Mouse (Mus musculus) limb, embryonic 11.5 days (tissue): ENCODE results near the gene Gpr137c. TPM values are rescaled to one million over a fixed set of nuclear protein-coding genes. Genes with fewer than 3 reads are reported as not detected.

Source experiments
- ATAC-seq: fragments of 200-750 bp; cut with Nextera tagmentation; 2 replicates; pipeline ENCODE4 v1.8.0; 2017; ENCODE audit warnings: low read depth; ENCODE audit not compliant: insufficient number of reproducible peaks, low FRiP score, low TSS enrichment
- DNase-seq: peaks from one replicate; pipeline ENCODE4 v3.0.0-alpha.2; 2015; ENCODE audit warnings: low spot score
- H3K27ac ChIP-seq: fragments of 300-500 bp; sonication (generic); replicated peaks from 2 replicates; pipeline ENCODE4 v1.5.1; 2014; ENCODE audit warnings: low read depth, mild to moderate bottlenecking, low read length
- H3K27me3 ChIP-seq: fragments of 300-500 bp; sonication (generic); 2 replicates; pipeline ENCODE4 v1.6.1; 2014; ENCODE audit warnings: mild to moderate bottlenecking, low read length, mixed read lengths; ENCODE audit not compliant: control insufficient read depth, insufficient read depth
- H3K36me3 ChIP-seq: fragments of 300-500 bp; sonication (generic); 2 replicates; pipeline ENCODE4 v1.6.1; 2014; ENCODE audit warnings: mild to moderate bottlenecking, low read length, moderate library complexity, mixed read lengths; ENCODE audit not compliant: control insufficient read depth, insufficient read depth
- H3K4me1 ChIP-seq: fragments of 300-500 bp; sonication (generic); 2 replicates; pipeline ENCODE4 v1.6.1; 2014; ENCODE audit warnings: low read length, mixed read lengths; ENCODE audit not compliant: control insufficient read depth, insufficient read depth
- H3K4me2 ChIP-seq: fragments of 300-500 bp; sonication (generic); 2 replicates; pipeline ENCODE4 v1.6.1; 2014; ENCODE audit warnings: low read depth, mild to moderate bottlenecking, moderate library complexity; ENCODE audit not compliant: severe bottlenecking
- H3K4me3 ChIP-seq: fragments of 300-500 bp; sonication (generic); 2 replicates; pipeline ENCODE4 v1.5.1; 2014; ENCODE audit warnings: low read depth, low read length
- H3K9ac ChIP-seq: fragments of 300-500 bp; sonication (generic); 2 replicates; pipeline ENCODE4 v1.6.1; 2014; ENCODE audit warnings: mild to moderate bottlenecking, low read length
- H3K9me3 ChIP-seq: fragments of 300-500 bp; sonication (generic); 2 replicates; pipeline ENCODE4 v1.6.1; 2016; ENCODE audit warnings: low read length; ENCODE audit not compliant: control insufficient read depth
- WGBS: fragments of 180-500 bp; shearing (Covaris S2); extraction: QIAGEN DNeasy Blood & Tissue Kit; methylation state at CpG from one replicate; pipeline ENCODE4 v1.1.7; 2014; 5-methylcytosine and 5-hydroxymethylcytosine counted together
- polyA plus RNA-seq: library from polyadenylated mRNA; unstranded; fragments of >200 nt; fragmentation: Nextera tagmentation; extraction: Ambion mirVana; gene quantifications from 2 replicates; pipeline ENCODE4 v1.2.1, GENCODE M21; 2014

The Gpr137c gene
- polyA plus RNA-seq, 1 experiment from 2014 or later = 4.4 TPM

DNA sequence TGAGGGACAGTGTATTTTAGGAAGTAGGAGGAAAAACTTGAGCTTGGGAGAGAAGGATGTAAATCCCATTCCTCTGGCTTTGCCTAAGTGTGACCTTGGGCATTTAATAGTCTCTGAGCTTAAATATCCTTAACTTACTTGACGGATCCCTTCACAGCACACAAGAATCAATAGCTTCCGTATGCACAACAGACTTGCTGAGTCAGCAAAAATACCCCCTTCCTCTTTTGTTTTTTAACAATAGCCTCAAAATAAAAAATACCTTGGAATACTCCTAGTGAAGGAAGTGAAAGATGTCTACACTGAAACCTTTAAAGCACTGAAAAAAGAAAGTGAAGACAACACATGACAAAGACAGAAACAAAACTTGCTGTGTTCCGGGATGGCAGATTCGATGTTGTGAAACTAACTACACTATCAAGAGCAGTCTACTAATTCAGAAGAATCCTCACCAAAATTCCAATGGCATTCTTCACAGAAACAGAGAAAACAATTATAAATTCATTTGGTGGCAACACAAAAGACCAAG lies 32.1 kb downstream of the Gpr137c start:
- H3K4me3 ChIP-seq = no peak overlapping the region
- DNase-seq = no peak
- H3K27me3 ChIP-seq = no peaks in the 10 kb centered on the region
- H3K9ac ChIP-seq = no peak overlapping the region
- no peak overlapping the region for H3K4me2 ChIP-seq
- no peak overlapping the region for H3K27ac ChIP-seq
- H3K36me3 ChIP-seq = no peaks in the 10 kb centered on the region
- 92% methylated on average over 4 of the region's 4 CpGs for WGBS
- no peak for ATAC-seq
- H3K9me3 ChIP-seq = no peaks in the 10 kb centered on the region
- H3K4me1 ChIP-seq = no peaks in the 10 kb centered on the region

GRCm38 (mm10) chr14:45263831-45264592 lies 44.5 kb downstream of the Gpr137c start:
- DNase-seq (no peak), ATAC-seq (no peak)
- Histone ChIP-seq H3K27me3 (no peaks in the 10 kb centered on the region), H3K9ac (no peak overlapping the region), H3K4me1 (no peaks in the 10 kb centered on the region), H3K9me3 (no peaks in the 10 kb centered on the region), H3K27ac (no peak overlapping the region), H3K4me3 (no peak overlapping the region), H3K4me2 (no peak overlapping the region), H3K36me3 (no peaks in the 10 kb centered on the region)
- WGBS = 77% methylated on average over 3 of the region's 3 CpGs

- Histone ChIP-seq H3K27me3 (no peaks in the 10 kb centered on the region), H3K9me3 (no peaks in the 10 kb centered on the region), H3K36me3 (no peaks in the 10 kb centered on the region), H3K4me2 (no peak overlapping the region), H3K4me3 (no peak overlapping the region), H3K4me1 (no peaks in the 10 kb centered on the region), H3K9ac (no peak overlapping the region), H3K27ac (no peak overlapping the region)
- WGBS = 85% methylated on average over 6 of the region's 6 CpGs
- ATAC-seq (no peak), DNase-seq (no peak)
These were observed 56.3 kb downstream of the Gpr137c start for GRCm38 (mm10) chr14:45275816-45276215.

- no peak overlapping the region for H3K4me3 ChIP-seq
- ATAC-seq (no peak), DNase-seq (no peak)
- H3K9ac ChIP-seq = no peak overlapping the region
- H3K9me3 ChIP-seq = no peaks in the 10 kb centered on the region
- 84% methylated on average over 3 of the region's 3 CpGs for WGBS
- H3K36me3 ChIP-seq = no peaks in the 10 kb centered on the region
- no peak overlapping the region for H3K27ac ChIP-seq
- no peaks in the 10 kb centered on the region for H3K27me3 ChIP-seq
- H3K4me1 ChIP-seq = no peaks in the 10 kb centered on the region
- H3K4me2 ChIP-seq = no peak overlapping the region
These were observed 62.5 kb downstream of the Gpr137c start for GRCm38 (mm10) chr14:45282066-45282465.

DNA sequence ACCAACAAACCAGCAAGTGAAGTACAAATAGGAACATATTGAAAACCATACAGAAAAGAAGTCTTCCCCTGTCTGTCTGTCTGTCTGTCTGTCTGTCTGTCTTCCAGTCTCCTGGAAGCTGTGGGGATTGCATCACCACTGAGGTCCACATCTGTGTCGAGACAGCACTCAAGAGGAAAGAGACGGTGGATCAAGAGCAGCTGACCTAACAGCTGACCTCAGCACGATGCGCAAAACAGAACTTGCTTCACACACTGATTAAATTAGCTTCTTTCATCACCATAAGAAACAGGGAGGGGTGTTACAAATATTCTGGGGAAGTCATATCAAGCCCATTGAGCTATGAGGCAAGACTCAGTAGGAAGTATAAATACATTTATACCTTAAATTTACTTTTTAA lies 72.1 kb downstream of the Gpr137c start:
- Histone ChIP-seq H3K27ac (no peak overlapping the region), H3K27me3 (no peaks in the 10 kb centered on the region), H3K4me2 (no peak overlapping the region), H3K36me3 (no peaks in the 10 kb centered on the region), H3K9me3 (no peaks in the 10 kb centered on the region), H3K4me1 (no peaks in the 10 kb centered on the region), H3K4me3 (no peak overlapping the region), H3K9ac (no peak overlapping the region)
- DNase-seq = no peak
- ATAC-seq = no peak
- WGBS = 78% methylated on average over 4 of the region's 4 CpGs

DNA sequence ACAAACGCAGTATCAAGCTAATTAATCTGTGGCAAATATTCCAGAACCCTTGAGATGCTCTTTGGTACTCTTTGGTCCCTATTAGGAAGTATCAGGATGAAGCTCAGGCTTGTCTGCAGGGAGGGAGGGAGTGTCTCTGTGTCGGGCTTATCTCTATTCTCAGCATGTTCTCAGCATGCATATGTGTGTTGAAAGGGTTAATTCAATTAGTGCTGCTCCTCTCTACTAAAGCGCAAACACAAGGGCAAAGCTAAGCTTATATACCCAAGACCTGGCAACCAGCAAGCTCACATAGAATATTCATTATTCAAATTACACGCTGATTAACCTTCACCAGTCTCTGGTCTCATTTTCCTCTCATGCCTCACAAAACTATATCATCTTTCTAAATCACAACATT lies 84.4 kb downstream of the Gpr137c start:
- H3K27ac ChIP-seq = no peak overlapping the region
- no peak for ATAC-seq
- no peak overlapping the region for H3K4me2 ChIP-seq
- no peaks in the 10 kb centered on the region for H3K27me3 ChIP-seq
- no peak overlapping the region for H3K4me3 ChIP-seq
- WGBS = 77% methylated on average over 4 of the region's 4 CpGs
- H3K36me3 ChIP-seq = peaks cover 2% of the 10 kb centered on the region; the same call in 1 of the 2 replicates
- no peak overlapping the region for H3K9ac ChIP-seq
- DNase-seq = no peak
- H3K9me3 ChIP-seq = no peaks in the 10 kb centered on the region
- H3K4me1 ChIP-seq = no peaks in the 10 kb centered on the region

DNA sequence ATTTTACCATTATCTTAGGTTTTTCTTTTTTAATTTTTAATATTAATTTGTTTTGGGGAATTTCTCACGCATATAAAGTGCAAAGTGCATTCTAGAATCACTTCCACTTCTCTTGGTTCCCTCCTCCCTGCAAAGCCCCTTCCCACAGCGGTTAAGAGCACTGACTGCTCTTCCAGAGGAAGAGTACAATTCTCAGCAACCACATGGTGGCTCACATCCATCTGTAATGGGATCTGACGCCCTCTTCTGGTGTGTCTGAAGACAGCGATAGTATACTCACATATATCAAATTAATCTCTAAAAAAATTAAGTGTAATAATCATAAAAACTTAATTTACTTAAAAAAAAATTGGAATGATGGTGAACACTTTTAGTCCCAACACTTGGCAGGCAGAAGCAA lies 84.9 kb downstream of the Gpr137c start:
- DNase-seq = no peak
- Histone ChIP-seq H3K4me3 (no peak overlapping the region), H3K36me3 (peaks cover 2% of the 10 kb centered on the region; the same call in 1 of the 2 replicates), H3K4me1 (no peaks in the 10 kb centered on the region), H3K27me3 (no peaks in the 10 kb centered on the region), H3K9me3 (no peaks in the 10 kb centered on the region), H3K27ac (no peak overlapping the region), H3K4me2 (no peak overlapping the region), H3K9ac (no peak overlapping the region)
- no peak for ATAC-seq
- WGBS = 78% methylated on average over 4 of the region's 4 CpGs

DNA sequence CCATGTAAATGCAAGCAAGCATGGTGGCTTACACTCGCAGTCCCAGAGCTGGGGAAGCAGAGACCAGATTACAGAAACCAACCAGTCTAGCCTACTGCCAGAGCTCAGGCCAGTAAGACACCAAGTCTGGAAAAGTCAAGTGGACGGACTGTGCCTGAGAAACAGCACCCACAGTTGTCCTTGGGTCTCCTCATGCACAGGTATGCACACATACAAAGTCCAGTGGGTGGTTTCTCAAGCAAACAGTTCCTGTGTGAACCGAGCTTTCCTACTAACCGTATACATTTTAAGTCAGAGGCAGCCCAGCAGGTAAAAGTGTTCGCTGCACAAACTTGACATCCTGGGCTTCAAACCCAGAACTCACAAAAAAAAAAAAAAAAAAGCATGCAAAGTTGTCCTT lies 86.3 kb downstream of the Gpr137c start:
- Histone ChIP-seq H3K4me1 (no peaks in the 10 kb centered on the region), H3K9me3 (no peaks in the 10 kb centered on the region), H3K27ac (no peak overlapping the region), H3K4me2 (no peak overlapping the region), H3K36me3 (no peaks in the 10 kb centered on the region), H3K27me3 (no peaks in the 10 kb centered on the region), H3K9ac (no peak overlapping the region), H3K4me3 (no peak overlapping the region)
- 94% methylated on average over 5 of the region's 5 CpGs for WGBS
- ATAC-seq (no peak), DNase-seq (no peak)
